Mouse (Mus musculus) ovary, postnatal 36 days (tissue): ENCODE measurements around the gene Dtd1.

ENCODE experiments used
- DNase-seq: peaks from one replicate; pipeline ENCODE4 v3.0.0; 2022; ENCODE audit warnings: low spot score, mixed read lengths

Gene Dtd1

GRCm38 (mm10) chr2:144769118-144769496 lies 169.4 kb downstream of the Dtd1 start:
- no peak for DNase-seq

DNA sequence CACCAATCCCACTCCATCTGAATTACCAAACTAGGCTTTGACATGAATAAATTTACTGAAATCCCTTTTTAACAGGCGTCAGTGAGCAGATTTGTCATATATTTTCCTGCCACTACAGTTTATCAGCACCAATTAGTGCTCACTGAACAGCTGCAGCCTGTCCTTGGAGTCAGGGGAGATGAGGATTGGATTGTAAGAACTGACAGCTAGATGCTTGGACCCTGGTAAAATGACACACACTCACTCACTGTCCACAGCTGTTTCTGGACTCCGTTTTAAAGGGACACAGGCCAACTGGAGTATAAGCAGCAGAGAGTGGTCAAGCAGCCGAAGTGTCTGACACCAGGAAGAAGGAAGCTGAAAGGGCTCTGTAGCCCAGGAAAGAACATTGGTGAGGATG lies 169.9 kb downstream of the Dtd1 start:
- no peak for DNase-seq

GRCm38 (mm10) chr2:144770452-144770941 lies 170.8 kb downstream of the Dtd1 start:
- DNase-seq, result no peak

GRCm38 (mm10) chr2:144771841-144772240 lies 172.1 kb downstream of the Dtd1 start:
- DNase-seq, result no peak

GRCm38 (mm10) chr2:144774636-144775160 lies 175.0 kb downstream of the Dtd1 start:
- no peak for DNase-seq

DNA sequence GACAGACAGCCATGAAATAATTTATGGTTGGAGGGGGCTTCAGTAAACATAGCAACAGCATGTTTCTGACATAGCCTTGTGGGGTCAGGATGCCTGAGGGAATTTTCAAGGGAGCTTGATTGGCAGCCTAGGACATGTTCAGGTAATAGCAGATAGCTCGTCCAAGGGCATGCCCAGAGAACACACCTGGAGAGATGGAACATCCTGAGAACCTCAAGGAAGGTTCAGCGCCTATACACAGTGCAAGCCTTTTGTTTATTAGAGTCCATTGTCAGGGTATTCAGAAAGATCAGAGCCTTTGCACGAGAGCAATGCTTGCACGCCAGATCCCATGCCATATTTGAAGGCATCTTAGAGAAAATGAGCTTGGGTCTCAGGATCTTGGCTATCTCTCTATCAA lies 175.9 kb downstream of the Dtd1 start:
- no peak for DNase-seq

GRCm38 (mm10) chr2:144779263-144779662 lies 179.6 kb downstream of the Dtd1 start:
- DNase-seq, result no peak

DNA sequence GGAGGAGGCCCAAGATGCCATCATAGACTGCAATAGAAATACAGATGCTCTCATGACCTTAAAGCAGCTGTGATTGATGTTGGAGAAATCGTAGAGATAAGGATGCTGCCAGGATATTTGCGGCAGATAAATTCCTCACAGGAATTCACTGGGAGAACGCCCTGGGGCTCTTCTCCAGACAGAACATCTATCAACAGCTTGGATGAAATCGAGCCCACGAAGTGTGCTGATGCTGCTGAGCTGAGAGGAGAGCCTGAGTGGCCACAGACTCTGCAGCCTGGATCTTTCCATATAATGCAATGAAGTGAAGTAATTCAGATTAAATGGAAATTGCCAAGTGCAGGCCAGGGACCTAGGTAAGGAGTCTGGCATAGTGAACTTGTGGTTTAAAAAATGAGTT lies 181.0 kb downstream of the Dtd1 start:
- DNase-seq, result no peak

- no peak for DNase-seq
Observed at GRCm38 (mm10) chr2:144781871-144782270, 182.2 kb downstream of the Dtd1 start.

DNA sequence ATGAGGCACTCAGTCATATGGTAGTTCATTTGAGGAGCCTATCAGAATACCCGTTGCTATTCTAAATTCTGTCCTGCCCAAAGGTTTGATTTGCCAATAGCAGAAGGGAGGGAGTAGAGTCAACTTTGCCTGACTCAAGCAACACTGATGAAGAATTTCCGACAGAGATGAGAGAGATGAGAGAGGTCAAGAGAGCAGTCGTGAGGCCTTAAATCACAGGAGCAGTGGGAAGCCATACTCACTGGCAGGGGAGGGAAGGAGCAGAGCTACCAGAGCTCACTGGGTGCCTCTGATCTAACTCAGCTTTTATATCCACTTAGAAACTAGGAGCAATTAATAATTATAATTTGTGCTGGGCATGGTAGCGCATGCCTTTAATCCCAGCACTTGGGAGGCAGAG lies 182.8 kb downstream of the Dtd1 start:
- no peak for DNase-seq

GRCm38 (mm10) chr2:144783190-144783589 lies 183.5 kb downstream of the Dtd1 start:
- no peak for DNase-seq

- DNase-seq, result no peak
Observed at GRCm38 (mm10) chr2:144783831-144784230, 184.1 kb downstream of the Dtd1 start.

DNA sequence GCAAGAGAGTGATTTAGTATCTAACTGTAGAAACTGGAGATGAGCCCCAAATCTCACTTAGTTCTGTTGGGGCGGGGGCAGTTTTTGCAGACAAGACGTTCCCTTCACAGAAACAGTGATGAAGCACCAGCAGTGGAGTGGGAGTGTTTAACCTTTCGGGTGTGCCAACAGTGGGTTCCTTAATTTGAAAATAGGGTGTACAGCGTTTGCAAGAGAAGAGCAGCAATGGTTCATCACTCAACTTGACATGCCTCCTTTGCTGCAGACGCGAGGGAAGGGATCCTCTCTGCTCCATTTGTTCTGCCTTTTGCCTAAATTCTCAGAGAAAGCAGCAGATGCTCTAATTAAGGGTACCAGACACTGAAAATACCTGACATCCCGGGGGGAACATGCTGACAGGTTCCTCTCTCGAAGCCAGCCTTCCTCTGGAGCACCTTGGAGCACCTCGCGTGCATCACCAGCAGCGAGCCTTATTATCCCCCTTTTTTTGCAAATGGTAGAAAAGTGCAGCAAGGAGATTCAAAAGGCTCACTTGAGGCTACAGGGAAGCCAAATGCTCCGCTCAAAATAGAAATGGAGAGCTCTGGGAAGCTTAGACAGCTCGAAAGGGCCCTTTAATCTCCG lies 192.1 kb downstream of the Dtd1 start:
- DNase-seq, result no peak

DNA sequence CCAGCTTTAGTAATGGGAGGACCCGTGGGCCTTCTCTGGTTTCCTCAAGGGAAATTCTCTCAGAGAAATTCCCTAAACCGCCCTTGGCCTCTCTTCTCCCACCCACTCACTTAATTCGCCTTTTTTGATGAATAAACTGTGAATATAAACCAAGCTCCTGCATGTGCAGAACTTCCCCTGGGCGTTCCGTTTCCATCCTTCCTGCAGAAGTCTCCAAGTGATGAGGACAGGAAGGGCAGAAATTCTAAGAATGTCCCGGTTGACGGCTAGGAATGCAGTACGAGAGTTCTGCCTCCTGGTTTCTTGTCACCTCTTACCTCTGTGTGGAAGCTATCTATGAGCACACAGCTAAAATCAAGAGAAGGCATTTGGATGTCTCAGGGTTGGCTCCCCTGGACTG lies 197.8 kb downstream of the Dtd1 start:
- DNase-seq, result no peak

- no peak for DNase-seq
Observed at GRCm38 (mm10) chr2:144807766-144808754, 208.4 kb downstream of the Dtd1 start.
